Mouse (Mus musculus) limb, embryonic 12.5 days (tissue): Measurements from ENCODE around the gene Clpb. TPM values are rescaled to one million over a fixed set of nuclear protein-coding genes. Genes with fewer than 3 reads are reported as not detected.
A peak's percentile ranks its signal among the peaks of the same experiment; 100 is the strongest.

Experiments used
- ATAC-seq: fragments of 200-750 bp; cut with Nextera tagmentation; 2 replicates; pipeline ENCODE4 v1.8.0; 2017; ENCODE audit warnings: low read depth, moderate TSS enrichment; ENCODE audit not compliant: insufficient number of reproducible peaks, insufficient read depth, low FRiP score, low TSS enrichment
- H3K27ac ChIP-seq: fragments of 300-500 bp; sonication (generic); 2 replicates; pipeline ENCODE4 v1.5.1; 2016; ENCODE audit warnings: mild to moderate bottlenecking, moderate library complexity
- H3K27me3 ChIP-seq: fragments of 300-500 bp; sonication (generic); 2 replicates; pipeline ENCODE4 v1.6.1; 2016; ENCODE audit warnings: mild to moderate bottlenecking, moderate library complexity
- H3K36me3 ChIP-seq: fragments of 300-500 bp; sonication (generic); 2 replicates; pipeline ENCODE4 v1.6.1; 2016; ENCODE audit warnings: mild to moderate bottlenecking, moderate library complexity
- H3K4me1 ChIP-seq: fragments of 300-500 bp; sonication (generic); replicated peaks from 2 replicates; pipeline ENCODE4 v1.6.1; 2016
- H3K4me2 ChIP-seq: fragments of 300-500 bp; sonication (generic); 2 replicates; pipeline ENCODE4 v1.6.1; 2016; ENCODE audit warnings: mild to moderate bottlenecking, moderate library complexity
- H3K4me3 ChIP-seq: fragments of 300-500 bp; sonication (generic); replicated peaks from 2 replicates; pipeline ENCODE4 v1.5.1; 2016; ENCODE audit warnings: mild to moderate bottlenecking
- H3K9ac ChIP-seq: fragments of 300-500 bp; sonication (generic); replicated peaks from 2 replicates; pipeline ENCODE4 v1.6.1; 2016; ENCODE audit warnings: mild to moderate bottlenecking, moderate library complexity
- H3K9me3 ChIP-seq: fragments of 300-500 bp; sonication (generic); 2 replicates; pipeline ENCODE4 v1.6.1; 2016; ENCODE audit warnings: mild to moderate bottlenecking, moderate library complexity
- WGBS: fragments of 180-500 bp; shearing (Covaris S2); methylation state at CpG from one replicate; pipeline ENCODE4 v1.1.7; 2016; 5-methylcytosine and 5-hydroxymethylcytosine counted together
- polyA plus RNA-seq: library from polyadenylated mRNA; unstranded; fragments of >200 nt; fragmentation: Nextera tagmentation; extraction: Ambion mirVana; gene quantifications from 2 replicates; pipeline ENCODE4 v1.2.1, GENCODE M21; 2016

Gene Clpb
- polyA plus RNA-seq, 1 experiment from 2014 or later: 48.4 TPM

DNA sequence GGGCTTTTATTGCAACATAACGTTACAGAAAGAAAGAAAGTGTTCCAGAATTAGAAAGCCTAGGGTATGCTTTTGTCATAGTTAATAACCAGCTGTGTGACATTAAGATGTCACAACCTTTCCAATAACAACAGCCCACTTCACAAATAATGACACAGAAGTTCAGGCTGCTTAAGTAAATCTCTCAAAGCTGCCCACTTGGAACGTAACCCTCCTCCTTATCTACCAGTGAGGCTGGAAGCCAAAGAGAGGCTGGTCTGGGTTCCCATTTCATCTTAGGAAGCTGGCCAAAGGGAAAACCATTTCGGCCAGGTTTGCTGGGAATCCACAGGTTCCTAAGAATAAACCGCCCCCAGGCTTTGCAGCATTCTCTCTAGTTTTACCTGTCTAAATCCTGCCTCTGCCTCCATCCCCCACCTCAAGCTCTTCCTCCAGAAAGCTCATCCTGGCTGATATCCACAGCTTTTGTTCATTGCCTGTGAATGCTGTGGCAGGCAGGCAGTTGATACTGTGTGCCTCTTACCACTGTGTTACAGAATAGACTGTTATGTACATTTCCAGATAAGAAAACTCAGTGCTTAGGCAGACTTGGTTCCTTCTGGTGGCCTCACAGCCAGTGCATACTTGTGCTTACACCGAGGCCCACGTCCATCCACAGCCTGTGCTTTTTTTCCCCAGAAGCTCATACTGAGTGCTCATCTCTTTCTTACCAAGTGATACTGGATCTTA is 12.8 kb downstream of the Clpb start:
- Histone ChIP-seq H3K9ac (peak overlapping the region; percentile 31), H3K4me1 (peaks cover 5% of the 10 kb centered on the region), H3K36me3 (no peaks in the 10 kb centered on the region; the same call in 1 of the 2 replicates), H3K4me3 (no peak overlapping the region), H3K27ac (no peak overlapping the region), H3K4me2 (no peak overlapping the region), H3K27me3 (no peaks in the 10 kb centered on the region), H3K9me3 (no peaks in the 10 kb centered on the region)
- 62% methylated on average over 6 of the region's 6 CpGs for WGBS
- no peak for ATAC-seq

DNA sequence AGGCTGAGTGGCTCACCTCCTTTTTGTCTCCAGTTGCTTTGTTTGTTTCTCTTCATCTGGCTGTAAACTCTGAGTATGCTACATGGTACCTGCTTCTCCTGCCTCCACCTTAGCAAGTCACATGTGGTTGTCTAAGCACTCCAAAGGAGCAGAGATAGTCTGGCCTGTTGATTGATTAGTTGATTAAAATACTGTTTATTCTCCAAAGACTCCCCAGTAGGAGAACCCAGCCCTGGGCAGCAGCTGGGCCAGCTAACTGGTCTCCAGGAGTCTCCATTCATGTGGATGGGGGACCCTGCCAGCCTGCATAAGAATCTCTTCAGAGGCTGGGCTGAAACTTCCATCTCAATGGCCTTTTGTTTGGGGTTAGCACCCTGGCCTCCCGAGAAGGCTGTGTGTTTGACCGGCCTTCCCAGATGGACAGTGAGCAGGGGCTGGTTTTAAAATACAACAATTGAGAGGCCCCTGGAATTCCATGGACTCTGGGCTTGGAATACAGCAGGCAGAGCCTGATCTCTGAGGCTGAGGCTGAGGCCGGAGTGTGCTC is 13.4 kb downstream of the Clpb start:
- Histone ChIP-seq H3K36me3 (no peaks in the 10 kb centered on the region), H3K4me1 (peaks cover 10% of the 10 kb centered on the region), H3K4me3 (no peak overlapping the region), H3K4me2 (no peak overlapping the region), H3K9me3 (no peaks in the 10 kb centered on the region), H3K27me3 (no peaks in the 10 kb centered on the region), H3K9ac (peak overlapping the region; percentile 31), H3K27ac (no peak overlapping the region)
- ATAC-seq: no peak
- 33% methylated on average over 3 of the region's 3 CpGs for WGBS

DNA sequence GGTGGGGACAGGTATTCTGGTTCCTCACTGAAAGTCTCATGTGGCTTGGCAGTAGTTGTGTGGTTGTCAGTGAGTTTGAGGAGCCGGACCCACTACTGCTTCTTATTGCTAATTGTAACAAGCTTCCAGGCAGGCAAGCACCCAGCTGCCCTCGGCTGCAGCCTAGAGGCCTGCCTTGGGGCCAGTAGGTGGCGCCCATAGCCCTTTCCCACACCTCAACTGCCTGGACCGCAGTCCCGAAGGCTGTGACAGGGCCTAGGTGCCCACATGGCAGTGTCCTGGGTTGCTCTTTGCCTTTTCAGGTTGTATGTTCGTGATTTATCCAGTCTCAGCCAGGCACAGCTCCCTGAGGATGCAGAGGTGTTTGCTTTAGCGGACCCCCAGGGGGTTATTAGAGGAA is 16.2 kb downstream of the Clpb start:
- H3K4me1 ChIP-seq: peaks cover 10% of the 10 kb centered on the region
- H3K27me3 ChIP-seq: no peaks in the 10 kb centered on the region
- no peak overlapping the region for H3K4me3 ChIP-seq
- no peak overlapping the region for H3K27ac ChIP-seq
- no peak overlapping the region for H3K4me2 ChIP-seq
- no peaks in the 10 kb centered on the region for H3K9me3 ChIP-seq
- peak; percentile 89; the same call in 1 of the 2 replicates for ATAC-seq
- 14% methylated on average over 7 of the region's 7 CpGs for WGBS
- H3K9ac ChIP-seq: peak overlapping the region; percentile 27; the same call in 1 of the 2 replicates
- no peaks in the 10 kb centered on the region for H3K36me3 ChIP-seq

DNA sequence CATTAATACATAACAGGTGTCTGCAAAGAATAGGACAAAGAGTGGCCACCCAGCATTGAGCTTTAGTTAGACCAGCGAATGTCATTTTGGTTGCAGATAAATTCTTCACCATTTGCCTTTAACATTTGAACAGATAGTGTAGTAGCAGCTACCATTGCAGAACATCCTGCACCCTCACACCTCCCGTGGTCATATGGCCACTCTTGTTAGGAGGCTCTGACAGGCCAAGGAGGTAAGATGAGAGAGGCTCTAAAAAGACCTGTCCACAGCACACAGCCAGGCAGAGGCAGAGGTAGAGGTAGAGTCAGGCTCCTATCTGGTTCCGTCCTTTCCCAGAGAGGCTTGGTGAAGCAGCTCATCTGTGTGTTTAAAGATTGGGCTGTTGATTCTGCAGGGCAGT is 17.5 kb downstream of the Clpb start:
- H3K4me3 ChIP-seq: no peak overlapping the region
- H3K9me3 ChIP-seq: no peaks in the 10 kb centered on the region
- no peak overlapping the region for H3K4me2 ChIP-seq
- ATAC-seq: no peak
- 0 out of 2 replicates have a peak overlapping the region, but pooled peaks have one; percentile 12 for H3K9ac ChIP-seq
- 73% methylated on average over 3 of the region's 3 CpGs for WGBS
- H3K27ac ChIP-seq: no peak overlapping the region
- H3K36me3 ChIP-seq: no peaks in the 10 kb centered on the region
- H3K4me1 ChIP-seq: peaks cover 10% of the 10 kb centered on the region
- no peaks in the 10 kb centered on the region for H3K27me3 ChIP-seq

DNA sequence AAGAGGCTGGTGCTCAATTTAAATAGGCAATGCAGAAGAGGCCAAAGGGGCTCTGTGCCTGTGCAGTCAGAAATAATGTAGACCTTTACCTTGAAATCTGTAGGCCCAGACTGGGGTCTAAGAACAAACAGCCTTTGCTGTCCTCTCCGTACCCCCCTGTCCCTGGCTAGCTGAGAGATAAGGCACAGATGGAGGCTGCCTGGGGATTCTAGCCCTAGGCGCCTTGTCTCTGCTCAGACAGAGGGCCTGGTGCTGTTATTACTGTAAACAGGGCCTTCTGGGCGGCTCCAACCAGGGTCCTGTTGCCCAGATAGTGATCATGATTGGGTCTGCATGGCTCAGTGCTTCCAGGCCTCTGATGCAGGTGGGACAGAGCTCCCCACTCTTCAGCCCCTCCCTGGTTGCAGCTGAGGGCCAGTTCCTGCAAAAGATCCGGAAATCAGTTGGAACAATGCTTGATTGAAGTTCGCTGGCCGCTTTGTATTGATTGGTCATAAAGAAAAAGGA is 18.2 kb downstream of the Clpb start:
- 0 out of 2 replicates have a peak overlapping the region, but pooled peaks have one; percentile 12 for H3K9ac ChIP-seq

DNA sequence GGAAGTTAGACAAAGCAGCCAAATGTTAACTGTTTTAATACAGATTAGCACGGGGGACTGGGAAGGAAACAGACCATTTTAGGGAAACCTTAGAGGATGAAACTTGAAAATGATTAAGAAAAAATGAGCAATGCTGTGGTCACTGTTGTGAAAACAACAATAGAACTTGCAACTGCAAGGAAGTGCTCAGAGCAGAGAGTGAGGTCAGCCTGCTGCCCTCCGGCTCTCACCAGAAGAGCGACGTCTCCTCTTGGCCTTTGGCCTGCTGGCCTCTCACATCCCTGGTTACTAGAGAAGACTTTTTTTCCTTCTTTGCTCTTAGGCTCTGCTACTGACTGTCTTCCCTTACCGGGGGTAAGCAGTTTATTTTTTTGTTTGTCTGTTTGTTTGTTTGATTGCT is 19.5 kb downstream of the Clpb start:
- ATAC-seq: no peak
- 72% methylated on average over 5 of the region's 5 CpGs for WGBS

More for the DNA sequence above, 18.2 kb downstream of the Clpb start:
- H3K27ac ChIP-seq: no peak overlapping the region
- H3K9me3 ChIP-seq: no peaks in the 10 kb centered on the region
- H3K36me3 ChIP-seq: no peaks in the 10 kb centered on the region
- ATAC-seq: no peak
- peaks cover 10% of the 10 kb centered on the region for H3K4me1 ChIP-seq
- 48% methylated on average over 6 of the region's 6 CpGs for WGBS
- H3K4me3 ChIP-seq: no peak overlapping the region
- H3K4me2 ChIP-seq: no peak overlapping the region
- no peaks in the 10 kb centered on the region for H3K27me3 ChIP-seq

DNA sequence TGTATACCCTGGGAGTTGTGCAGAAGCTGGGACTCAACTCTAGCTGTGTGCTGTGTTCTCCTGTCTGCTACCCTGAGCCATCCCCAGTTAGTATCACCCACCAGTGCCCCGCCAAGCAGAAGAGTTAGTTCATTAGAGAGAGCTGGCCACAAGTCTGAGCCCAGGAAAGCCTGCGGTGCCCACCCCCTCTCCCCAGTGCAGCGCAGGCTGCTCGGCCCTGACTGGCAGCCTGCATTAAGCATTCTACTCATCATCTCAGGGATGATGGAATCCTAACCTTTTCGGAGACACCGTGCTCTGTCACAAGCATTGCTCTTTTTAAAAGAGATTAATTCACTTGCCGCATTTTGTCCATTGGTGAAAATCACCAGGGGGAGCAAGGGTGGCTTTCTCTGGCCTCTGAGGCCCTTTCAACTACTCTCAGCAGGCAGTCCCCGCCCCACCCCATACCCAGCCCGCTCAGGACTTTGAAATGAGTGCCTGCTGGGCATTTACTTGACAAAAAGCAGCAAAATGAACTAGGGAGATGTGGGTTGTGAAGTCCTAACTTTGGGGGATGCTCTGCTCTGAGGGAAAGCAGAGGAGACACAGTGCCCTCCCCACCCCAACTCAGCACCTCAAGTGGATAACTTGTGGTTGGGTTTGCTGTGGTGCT is 20.7 kb downstream of the Clpb start:
- H3K36me3 ChIP-seq: peaks cover 2% of the 10 kb centered on the region; the same call in 1 of the 2 replicates
- no peak overlapping the region for H3K4me2 ChIP-seq
- H3K4me1 ChIP-seq: peaks cover 5% of the 10 kb centered on the region; the same call in 1 of the 2 replicates
- H3K4me3 ChIP-seq: no peak overlapping the region
- WGBS: 35% methylated on average over 9 of the region's 9 CpGs
- ATAC-seq: no peak
- no peak overlapping the region for H3K27ac ChIP-seq
- H3K9me3 ChIP-seq: no peaks in the 10 kb centered on the region
- H3K27me3 ChIP-seq: no peaks in the 10 kb centered on the region
- H3K9ac ChIP-seq: no peak overlapping the region

More for the DNA sequence above, 19.5 kb downstream of the Clpb start:
- Histone ChIP-seq H3K9ac (no peak overlapping the region), H3K36me3 (0 out of 2 replicates have a peak, but pooled peaks cover 2% of the 10 kb centered on the region), H3K4me2 (no peak overlapping the region), H3K4me1 (peaks cover 5% of the 10 kb centered on the region; the same call in 1 of the 2 replicates), H3K27me3 (no peaks in the 10 kb centered on the region), H3K9me3 (no peaks in the 10 kb centered on the region), H3K27ac (no peak overlapping the region), H3K4me3 (no peak overlapping the region)

DNA sequence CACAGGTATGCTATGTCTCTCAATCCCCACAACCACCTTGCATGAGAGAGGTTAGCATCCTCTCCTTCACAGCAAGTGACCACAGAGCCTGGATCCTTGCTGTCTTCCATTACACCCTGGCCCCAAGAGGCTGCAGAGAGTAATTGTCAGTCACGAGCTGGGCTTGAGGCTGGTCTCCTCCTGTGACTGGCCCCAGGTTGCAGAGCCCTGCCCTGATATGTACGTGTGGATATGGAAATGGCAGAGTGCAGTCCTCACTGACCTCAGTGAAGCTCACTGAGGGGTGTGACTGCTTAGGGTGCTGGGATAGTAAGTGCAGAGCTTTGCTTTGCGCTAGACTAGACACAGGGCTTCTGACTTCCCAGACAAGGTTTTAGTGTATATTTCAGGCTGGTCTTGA is 21.2 kb downstream of the Clpb start:
- H3K4me2 ChIP-seq: no peak overlapping the region
- H3K9me3 ChIP-seq: no peaks in the 10 kb centered on the region
- H3K4me3 ChIP-seq: no peak overlapping the region
- no peak for ATAC-seq
- no peak overlapping the region for H3K9ac ChIP-seq
- H3K36me3 ChIP-seq: peaks cover 2% of the 10 kb centered on the region; the same call in 1 of the 2 replicates
- peaks cover 5% of the 10 kb centered on the region; the same call in 1 of the 2 replicates for H3K4me1 ChIP-seq
- no peaks in the 10 kb centered on the region for H3K27me3 ChIP-seq
- 47% methylated on average over 3 of the region's 3 CpGs for WGBS
- H3K27ac ChIP-seq: no peak overlapping the region

DNA sequence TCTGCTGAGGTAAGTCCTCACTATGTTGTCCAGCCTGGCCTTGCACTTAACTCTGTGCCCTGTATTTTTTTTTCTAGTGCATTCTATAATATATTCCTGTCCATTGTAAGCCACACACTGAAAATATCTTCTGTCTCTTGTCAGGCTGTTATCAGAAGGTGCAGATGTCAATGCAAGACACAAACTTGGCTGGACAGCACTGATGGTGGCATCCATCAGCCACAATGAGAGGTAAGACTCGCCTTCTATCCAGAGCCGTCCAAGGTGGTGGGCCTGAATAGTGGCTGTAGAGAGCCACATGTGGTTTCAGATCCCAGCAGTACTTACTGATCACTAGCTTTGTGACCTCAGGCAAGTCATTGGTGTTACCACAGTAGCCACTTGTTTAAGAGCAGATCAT is 23.7 kb downstream of the Clpb start:
- H3K27me3 ChIP-seq: no peaks in the 10 kb centered on the region
- H3K4me1 ChIP-seq: no peaks in the 10 kb centered on the region
- ATAC-seq: no peak
- 83% methylated on average over 2 of the region's 2 CpGs for WGBS
- no peak overlapping the region for H3K4me3 ChIP-seq
- H3K9me3 ChIP-seq: no peaks in the 10 kb centered on the region
- no peak overlapping the region for H3K9ac ChIP-seq
- H3K36me3 ChIP-seq: peaks cover 8% of the 10 kb centered on the region; the same call in 1 of the 2 replicates
- no peak overlapping the region for H3K4me2 ChIP-seq
- H3K27ac ChIP-seq: no peak overlapping the region

DNA sequence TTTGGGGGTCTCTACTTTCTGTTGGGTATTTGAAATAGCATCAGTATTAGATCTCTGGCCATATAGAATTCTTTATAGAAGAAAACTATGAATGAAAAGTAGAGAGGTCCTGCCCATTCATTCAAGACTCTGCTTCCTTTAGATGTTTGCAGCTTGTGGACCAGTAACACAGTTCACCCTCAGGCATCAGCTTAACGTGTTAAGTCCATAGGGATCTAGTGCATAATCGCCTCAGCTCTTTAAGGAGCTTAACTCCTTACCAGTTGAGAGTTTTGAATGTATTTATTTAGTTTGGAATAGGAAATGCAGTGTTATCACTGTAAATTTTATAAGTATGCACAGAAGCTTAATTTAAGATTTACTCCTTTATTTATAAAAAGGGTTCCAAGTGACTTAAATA is 27.0 kb downstream of the Clpb start:
- H3K9me3 ChIP-seq: no peaks in the 10 kb centered on the region
- no peak overlapping the region for H3K9ac ChIP-seq
- ATAC-seq: no peak
- H3K36me3 ChIP-seq: peaks cover 8% of the 10 kb centered on the region; the same call in 1 of the 2 replicates
- no peak overlapping the region for H3K27ac ChIP-seq
- no peaks in the 10 kb centered on the region for H3K27me3 ChIP-seq
- H3K4me3 ChIP-seq: no peak overlapping the region
- no peak overlapping the region for H3K4me2 ChIP-seq
- H3K4me1 ChIP-seq: no peaks in the 10 kb centered on the region
- 65% methylated on average over 2 of the region's 2 CpGs for WGBS

DNA sequence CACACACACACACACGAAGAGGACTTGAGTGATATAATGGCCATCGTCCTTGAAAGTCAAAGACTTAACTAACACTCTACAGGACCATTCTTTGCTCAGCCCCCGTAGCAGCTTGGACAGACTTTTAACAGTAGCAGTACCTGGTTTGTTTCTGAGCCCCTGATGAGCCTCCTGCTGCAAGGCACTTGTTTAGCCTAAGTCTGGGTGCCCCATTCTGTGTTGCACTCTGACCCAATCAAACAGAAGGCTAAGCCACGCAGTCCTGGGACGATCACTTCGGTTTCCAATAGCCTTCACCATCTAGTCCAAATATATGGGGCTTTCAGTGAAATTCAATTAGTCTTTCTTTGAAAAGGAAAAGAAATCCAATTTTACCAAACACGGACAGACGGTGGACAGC is 28.4 kb downstream of the Clpb start:
- Histone ChIP-seq H3K36me3 (peaks cover 8% of the 10 kb centered on the region; the same call in 1 of the 2 replicates), H3K4me2 (no peak overlapping the region), H3K27me3 (no peaks in the 10 kb centered on the region), H3K4me1 (no peaks in the 10 kb centered on the region), H3K9ac (no peak overlapping the region), H3K4me3 (no peak overlapping the region), H3K9me3 (no peaks in the 10 kb centered on the region), H3K27ac (no peak overlapping the region)
- 90% methylated on average over 8 of the region's 8 CpGs for WGBS
- ATAC-seq: no peak
